Mouse (Mus musculus) midbrain, embryonic 14.5 days (tissue): Measurements from ENCODE around the gene Psd4. TPM values are rescaled to one million over a fixed set of nuclear protein-coding genes. Genes with fewer than 3 reads are reported as not detected.
A peak's percentile ranks its signal among the peaks of the same experiment; 100 is the strongest.

Experiments
- ATAC-seq: fragments of 200-750 bp; cut with Nextera tagmentation; 2 replicates; pipeline ENCODE4 v1.8.0; 2017; ENCODE audit warnings: moderate number of reproducible peaks, moderate library complexity; ENCODE audit not compliant: low FRiP score, low TSS enrichment
- DNase-seq: peaks from one replicate; pipeline ENCODE4 v3.0.0-alpha.2; 2015
- H3K27ac ChIP-seq: fragments of 300-500 bp; sonication (generic); replicated peaks from 2 replicates; pipeline ENCODE4 v1.5.1; 2014; ENCODE audit warnings: mild to moderate bottlenecking, low read depth, low read length, moderate library complexity
- H3K27me3 ChIP-seq: fragments of 300-500 bp; sonication (generic); 2 replicates; pipeline ENCODE4 v1.6.1; 2014; ENCODE audit warnings: low read length, control low read depth, mixed read lengths; ENCODE audit not compliant: control insufficient read depth, insufficient read depth
- H3K36me3 ChIP-seq: fragments of 300-500 bp; sonication (generic); 2 replicates; pipeline ENCODE4 v1.6.1; 2014; ENCODE audit warnings: low read length, control low read depth; ENCODE audit not compliant: control insufficient read depth, insufficient read depth
- H3K4me1 ChIP-seq: fragments of 300-500 bp; sonication (generic); 2 replicates; pipeline ENCODE4 v1.6.1; 2014; ENCODE audit warnings: mild to moderate bottlenecking, antibody characterized with exemption, low read length, control low read depth; ENCODE audit not compliant: control insufficient read depth, insufficient read depth
- H3K4me2 ChIP-seq: fragments of 300-500 bp; sonication (generic); 2 replicates; pipeline ENCODE4 v1.6.1; 2014; ENCODE audit warnings: mild to moderate bottlenecking, low read length, moderate library complexity
- H3K4me3 ChIP-seq: fragments of 300-500 bp; sonication (generic); replicated peaks from 2 replicates; pipeline ENCODE4 v1.5.1; 2014; ENCODE audit warnings: low read depth, low read length
- H3K9ac ChIP-seq: fragments of 300-500 bp; sonication (generic); replicated peaks from 2 replicates; pipeline ENCODE4 v1.6.1; 2014; ENCODE audit warnings: mild to moderate bottlenecking, low read length, moderate library complexity
- H3K9me3 ChIP-seq: fragments of 300-500 bp; sonication (generic); 2 replicates; pipeline ENCODE4 v1.6.1; 2016; ENCODE audit warnings: low read length, control low read depth, mixed read lengths; ENCODE audit not compliant: control insufficient read depth
- WGBS: fragments of 180-500 bp; shearing (Covaris S2); extraction: QIAGEN DNeasy Blood & Tissue Kit; methylation state at CpG from one replicate; pipeline ENCODE4 v1.1.7; 2014; 5-methylcytosine and 5-hydroxymethylcytosine counted together
- polyA plus RNA-seq: library from polyadenylated mRNA; unstranded; fragments of >200 nt; fragmentation: Nextera tagmentation; extraction: Ambion mirVana; gene quantifications from 2 replicates; pipeline ENCODE4 v1.2.1, GENCODE M21; 2014

Psd4 gene
- polyA plus RNA-seq, 1 experiment from 2014 or later = 0.18 TPM

GRCm38 (mm10) chr2:24417106-24417505, 49.7 kb downstream of the Psd4 start:
- DNase-seq = no peak
- no peak overlapping the region for H3K4me2 ChIP-seq
- 0 out of 2 replicates have a peak, but pooled peaks cover 2% of the 10 kb centered on the region for H3K4me1 ChIP-seq
- H3K27ac ChIP-seq = no peak overlapping the region
- no peaks in the 10 kb centered on the region for H3K36me3 ChIP-seq
- H3K9me3 ChIP-seq = no peaks in the 10 kb centered on the region
- 18% methylated on average over 2 of the region's 2 CpGs for whole genome bisulfite sequencing
- peak; percentile 21; the same call in 1 of the 2 replicates for ATAC-seq
- H3K4me3 ChIP-seq = no peak overlapping the region
- no peaks in the 10 kb centered on the region for H3K27me3 ChIP-seq
- H3K9ac ChIP-seq = no peak overlapping the region

GRCm38 (mm10) chr2:24417564-24417963, 50.2 kb downstream of the Psd4 start:
- H3K9ac ChIP-seq = no peak overlapping the region
- no peaks in the 10 kb centered on the region for H3K27me3 ChIP-seq
- no peaks in the 10 kb centered on the region for H3K9me3 ChIP-seq
- H3K27ac ChIP-seq = no peak overlapping the region
- H3K4me3 ChIP-seq = no peak overlapping the region
- 0 out of 2 replicates have a peak, but pooled peaks cover 2% of the 10 kb centered on the region for H3K4me1 ChIP-seq
- ATAC-seq (no peak), DNase-seq (no peak)
- H3K36me3 ChIP-seq = no peaks in the 10 kb centered on the region
- H3K4me2 ChIP-seq = no peak overlapping the region
- 92% methylated on average over 4 of the region's 4 CpGs for WGBS

GRCm38 (mm10) chr2:24421211-24421863, 54.0 kb downstream of the Psd4 start:
- DNase-seq (no peak), ATAC-seq (no peak)
- whole genome bisulfite sequencing = 94% methylated on average over 6 of the region's 6 CpGs
- no peak overlapping the region for H3K27ac ChIP-seq
- H3K4me2 ChIP-seq = no peak overlapping the region
- H3K36me3 ChIP-seq = no peaks in the 10 kb centered on the region
- H3K4me1 ChIP-seq = no peaks in the 10 kb centered on the region
- no peak overlapping the region for H3K4me3 ChIP-seq
- no peaks in the 10 kb centered on the region; the same call in 1 of the 2 replicates for H3K27me3 ChIP-seq
- H3K9ac ChIP-seq = no peak overlapping the region
- no peaks in the 10 kb centered on the region for H3K9me3 ChIP-seq

GRCm38 (mm10) chr2:24422815-24423214, 55.4 kb downstream of the Psd4 start:
- Histone ChIP-seq H3K9me3 (no peaks in the 10 kb centered on the region), H3K4me1 (peaks cover 3% of the 10 kb centered on the region; the same call in 1 of the 2 replicates), H3K36me3 (no peaks in the 10 kb centered on the region), H3K9ac (no peak overlapping the region), H3K27ac (no peak overlapping the region), H3K4me3 (no peak overlapping the region), H3K4me2 (no peak overlapping the region), H3K27me3 (no peaks in the 10 kb centered on the region; the same call in 1 of the 2 replicates)
- no peak for ATAC-seq
- no peak for DNase-seq
- WGBS = 82% methylated on average over 3 of the region's 3 CpGs

GRCm38 (mm10) chr2:24425630-24426029, 58.2 kb downstream of the Psd4 start:
- H3K4me3 ChIP-seq = no peak overlapping the region
- no peak for ATAC-seq
- DNase-seq = no peak
- no peak overlapping the region for H3K9ac ChIP-seq
- WGBS = 90% methylated on average over 2 of the region's 2 CpGs
- peaks cover 9% of the 10 kb centered on the region for H3K4me1 ChIP-seq
- no peak overlapping the region for H3K4me2 ChIP-seq
- H3K27ac ChIP-seq = no peak overlapping the region
- no peaks in the 10 kb centered on the region for H3K9me3 ChIP-seq
- no peaks in the 10 kb centered on the region for H3K36me3 ChIP-seq
- no peaks in the 10 kb centered on the region; the same call in 1 of the 2 replicates for H3K27me3 ChIP-seq

- Histone ChIP-seq H3K4me1 (peaks cover 9% of the 10 kb centered on the region), H3K27me3 (no peaks in the 10 kb centered on the region; the same call in 1 of the 2 replicates), H3K9me3 (no peaks in the 10 kb centered on the region), H3K27ac (peak overlapping the region; percentile 65), H3K4me3 (no peak overlapping the region), H3K9ac (no peak overlapping the region; the same call in 1 of the 2 replicates), H3K4me2 (peak overlapping the region; percentile 22; the same call in 1 of the 2 replicates), H3K36me3 (no peaks in the 10 kb centered on the region)
- DNase-seq (peak; percentile 78), ATAC-seq (peak; percentile 85; the same call in 1 of the 2 replicates)
- WGBS = 10% methylated on average over 12 of the region's 12 CpGs
These were observed 60.7 kb downstream of the Psd4 start for GRCm38 (mm10) chr2:24427866-24428675.

- Histone ChIP-seq H3K4me2 (no peak overlapping the region), H3K4me1 (peaks cover 9% of the 10 kb centered on the region), H3K9me3 (no peaks in the 10 kb centered on the region), H3K27me3 (no peaks in the 10 kb centered on the region; the same call in 1 of the 2 replicates), H3K4me3 (no peak overlapping the region), H3K9ac (no peak overlapping the region), H3K36me3 (no peaks in the 10 kb centered on the region), H3K27ac (no peak overlapping the region)
- 94% methylated on average over 4 of the region's 4 CpGs for WGBS
- DNase-seq (no peak), ATAC-seq (no peak)
These were observed 62.4 kb downstream of the Psd4 start for GRCm38 (mm10) chr2:24429806-24430205.

GRCm38 (mm10) chr2:24434670-24435069, 67.3 kb downstream of the Psd4 start:
- Histone ChIP-seq H3K4me2 (no peak overlapping the region), H3K4me3 (no peak overlapping the region), H3K9me3 (no peaks in the 10 kb centered on the region), H3K4me1 (no peaks in the 10 kb centered on the region), H3K27ac (no peak overlapping the region), H3K9ac (no peak overlapping the region), H3K36me3 (no peaks in the 10 kb centered on the region), H3K27me3 (no peaks in the 10 kb centered on the region)
- ATAC-seq = no peak
- WGBS = 85% methylated on average over 2 of the region's 2 CpGs
- no peak for DNase-seq
